Mouse (Mus musculus) macrophage (primary cell): ENCODE results near the gene Pipox. TPM values are rescaled to one million over a fixed set of nuclear protein-coding genes. Genes with fewer than 3 reads are reported as not detected.

Source experiments
- H3K27ac ChIP-seq: fragments of 350-480 bp; formaldehyde crosslinking; 2 replicates; pipeline ENCODE4 v1.9.0; 2021
- H3K36me3 ChIP-seq: fragments of 350-480 bp; formaldehyde crosslinking; 2 replicates; pipeline ENCODE4 v1.9.0; 2021; ENCODE audit errors: inconsistent target
- H3K4me3 ChIP-seq: fragments of 350-480 bp; formaldehyde crosslinking; 2 replicates; pipeline ENCODE4 v1.9.0; 2021; ENCODE audit errors: inconsistent target
- H3K79me2 ChIP-seq: fragments of 350-480 bp; formaldehyde crosslinking; 2 replicates; pipeline ENCODE4 v1.9.0; 2021; ENCODE audit errors: inconsistent target
- WGBS: methylation state at CpG from one replicate; pipeline ENCODE4 v1.1.7; 2026; ENCODE audit warnings: inconsistent platforms; ENCODE audit not compliant: missing documents; 5-methylcytosine and 5-hydroxymethylcytosine counted together
- polyA plus RNA-seq: library from polyadenylated mRNA; stranded (reverse); fragments of 250-400 nt; gene quantifications from 3 replicates; pipeline ENCODE4 v1.2.4, GENCODE M21; 2018; ENCODE audit warnings: inconsistent platforms

The Pipox gene
- polyA plus RNA-seq, 1 experiment from 2014 or later: not detected

GRCm38 (mm10) chr11:77875847-77876759 is 17.8 kb downstream of the Pipox start:
- WGBS: 46% methylated on average over 26 of the region's 26 CpGs
- no peak overlapping the region for H3K4me3 ChIP-seq

GRCm38 (mm10) chr11:77875269-77875668 is 18.6 kb downstream of the Pipox start:
- Histone ChIP-seq H3K36me3 (no peaks in the 10 kb centered on the region), H3K79me2 (no peaks in the 10 kb centered on the region), H3K4me3 (no peak overlapping the region), H3K27ac (no peak overlapping the region)
- 94% methylated on average over 4 of the region's 5 CpGs for WGBS

More at GRCm38 (mm10) chr11:77875847-77876759, 17.8 kb downstream of the Pipox start:
- H3K36me3 ChIP-seq: no peaks in the 10 kb centered on the region
- no peaks in the 10 kb centered on the region for H3K79me2 ChIP-seq
- no peak overlapping the region for H3K27ac ChIP-seq

- H3K27ac ChIP-seq: no peak overlapping the region
- H3K4me3 ChIP-seq: no peak overlapping the region
- WGBS: 89% methylated on average over 6 of the region's 6 CpGs
Observed at GRCm38 (mm10) chr11:77874685-77875231, 19.1 kb downstream of the Pipox start.

GRCm38 (mm10) chr11:77873116-77873515 is 20.8 kb downstream of the Pipox start:
- 10% methylated on average over 3 of the region's 3 CpGs for WGBS
- no peaks in the 10 kb centered on the region for H3K79me2 ChIP-seq
- no peaks in the 10 kb centered on the region for H3K36me3 ChIP-seq
- no peak overlapping the region for H3K27ac ChIP-seq
- no peak overlapping the region for H3K4me3 ChIP-seq

More at GRCm38 (mm10) chr11:77874685-77875231, 19.1 kb downstream of the Pipox start:
- Histone ChIP-seq H3K79me2 (no peaks in the 10 kb centered on the region), H3K36me3 (no peaks in the 10 kb centered on the region)

GRCm38 (mm10) chr11:77872685-77873084 is 21.2 kb downstream of the Pipox start:
- Histone ChIP-seq H3K36me3 (no peaks in the 10 kb centered on the region), H3K27ac (no peak overlapping the region), H3K79me2 (no peaks in the 10 kb centered on the region), H3K4me3 (no peak overlapping the region)
- 26% methylated on average over 7 of the region's 7 CpGs for WGBS

- no peak overlapping the region for H3K4me3 ChIP-seq
- no peak overlapping the region for H3K27ac ChIP-seq
Observed at GRCm38 (mm10) chr11:77872236-77872635, 21.7 kb downstream of the Pipox start.

GRCm38 (mm10) chr11:77871436-77871835 is 22.5 kb downstream of the Pipox start:
- Histone ChIP-seq H3K79me2 (no peaks in the 10 kb centered on the region), H3K27ac (no peak overlapping the region)
- WGBS: 94% methylated on average over 4 of the region's 4 CpGs

More at GRCm38 (mm10) chr11:77872236-77872635, 21.7 kb downstream of the Pipox start:
- H3K36me3 ChIP-seq: no peaks in the 10 kb centered on the region
- no peaks in the 10 kb centered on the region for H3K79me2 ChIP-seq
- WGBS: 49% methylated on average over 10 of the region's 11 CpGs

GRCm38 (mm10) chr11:77867419-77868083 is 26.3 kb downstream of the Pipox start:
- Histone ChIP-seq H3K36me3 (peaks cover 17% of the 10 kb centered on the region), H3K27ac (no peak overlapping the region), H3K79me2 (no peaks in the 10 kb centered on the region), H3K4me3 (no peak overlapping the region)
- WGBS: 60% methylated on average over 10 of the region's 12 CpGs

More at GRCm38 (mm10) chr11:77871436-77871835, 22.5 kb downstream of the Pipox start:
- Histone ChIP-seq H3K36me3 (no peaks in the 10 kb centered on the region), H3K4me3 (no peak overlapping the region)

- Histone ChIP-seq H3K4me3 (no peak overlapping the region), H3K36me3 (peaks cover 27% of the 10 kb centered on the region), H3K79me2 (no peaks in the 10 kb centered on the region), H3K27ac (no peak overlapping the region)
- 95% methylated on average over 12 of the region's 12 CpGs for WGBS
Observed at GRCm38 (mm10) chr11:77864771-77865170, 29.1 kb downstream of the Pipox start.

GRCm38 (mm10) chr11:77862887-77863286 is 31.0 kb downstream of the Pipox start:
- Histone ChIP-seq H3K4me3 (no peak overlapping the region), H3K36me3 (peaks cover 35% of the 10 kb centered on the region), H3K27ac (no peak overlapping the region), H3K79me2 (no peaks in the 10 kb centered on the region)
- 93% methylated on average over 7 of the region's 7 CpGs for WGBS

- Histone ChIP-seq H3K4me3 (no peak overlapping the region), H3K79me2 (no peaks in the 10 kb centered on the region), H3K27ac (no peak overlapping the region), H3K36me3 (peaks cover 54% of the 10 kb centered on the region)
- WGBS: 93% methylated on average over 9 of the region's 9 CpGs
Observed at GRCm38 (mm10) chr11:77860947-77861346, 32.9 kb downstream of the Pipox start.

- H3K27ac ChIP-seq: no peak overlapping the region
- peaks cover 60% of the 10 kb centered on the region for H3K36me3 ChIP-seq
- WGBS: 87% methylated on average over 7 of the region's 9 CpGs
- no peaks in the 10 kb centered on the region for H3K79me2 ChIP-seq
- H3K4me3 ChIP-seq: no peak overlapping the region
Observed at GRCm38 (mm10) chr11:77858589-77858988, 35.3 kb downstream of the Pipox start.

- Histone ChIP-seq H3K27ac (no peak overlapping the region), H3K36me3 (peaks cover 71% of the 10 kb centered on the region), H3K79me2 (no peaks in the 10 kb centered on the region), H3K4me3 (no peak overlapping the region)
- WGBS: 98% methylated on average over 5 of the region's 6 CpGs
Observed at GRCm38 (mm10) chr11:77857089-77857488, 36.8 kb downstream of the Pipox start.

GRCm38 (mm10) chr11:77855396-77855795 is 38.5 kb downstream of the Pipox start:
- 95% methylated on average over 15 of the region's 15 CpGs for whole genome bisulfite sequencing
- H3K4me3 ChIP-seq: no peak overlapping the region
- peaks cover 85% of the 10 kb centered on the region for H3K36me3 ChIP-seq
- no peaks in the 10 kb centered on the region for H3K79me2 ChIP-seq
- no peak overlapping the region for H3K27ac ChIP-seq

- peaks cover 83% of the 10 kb centered on the region for H3K36me3 ChIP-seq
- WGBS: 88% methylated on average over 3 of the region's 3 CpGs
Observed at GRCm38 (mm10) chr11:77854641-77855040, 39.3 kb downstream of the Pipox start.

More at GRCm38 (mm10) chr11:77854641-77855040, 39.3 kb downstream of the Pipox start:
- H3K4me3 ChIP-seq: no peak overlapping the region
- H3K27ac ChIP-seq: no peak overlapping the region
- no peaks in the 10 kb centered on the region for H3K79me2 ChIP-seq
